ENCODE assay signal across 8 mouse cellular contexts in the genomic region with DNA sequence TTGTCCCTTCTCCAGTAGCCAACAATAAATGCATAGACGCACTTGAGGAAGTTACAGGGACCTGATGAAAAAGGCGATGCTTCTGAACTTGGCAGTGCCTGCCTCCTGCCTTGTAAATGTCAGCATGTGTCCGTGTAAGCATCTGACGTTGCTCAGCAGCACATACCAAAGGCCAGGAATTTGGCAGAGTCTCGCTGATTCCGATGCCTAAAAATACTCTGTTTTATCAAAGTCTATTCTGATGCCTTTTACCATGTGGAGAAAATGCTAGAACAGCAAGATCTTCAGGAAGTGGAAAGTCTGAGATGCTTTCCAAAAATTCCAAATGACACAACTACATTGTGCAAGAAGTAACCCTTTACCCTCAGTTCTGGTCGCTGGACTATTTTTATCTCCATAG.
DNase-seq lines count a peak whose midpoint lies in the region; ATAC-seq lines count a peak whose summit lies in the region.

No protein-coding gene starts in this region.

- no peak overlapping the region for H3K27ac ChIP-seq in forebrain, embryonic 14.5 days (ENCODE audit: low read depth, low read length)
- H3K27ac ChIP-seq in forebrain, embryonic 10.5 days, result no peak overlapping the region
- H3K27ac ChIP-seq in heart, embryonic 12.5 days (ENCODE audit: poor library complexity, severe bottlenecking), result peak overlapping the region; percentile 97

- H3K4me2 ChIP-seq in forebrain, embryonic 14.5 days (ENCODE audit: low read length), result no peak overlapping the region
- H3K4me2 ChIP-seq in heart, embryonic 12.5 days, result no peak overlapping the region

- DNase-seq in forebrain, embryonic 14.5 days (ENCODE audit: low spot score), result peak; percentile 42
- DNase-seq in forebrain, embryonic 10.5 days (ENCODE audit: extremely low spot score, low spot score), result no peak
- peak; percentile 2 to 10 for DNase-seq in spleen, postnatal 36 days (ENCODE audit: low spot score in 2 of 2)
- DNase-seq in spleen, postnatal 10 days (ENCODE audit: low spot score in 2 of 2), result no peak
- peak; percentile 45 for DNase-seq in layer of hippocampus, adult 9-10 months (ENCODE audit: low spot score)
- no peak for DNase-seq in thymus, postnatal 10 days (ENCODE audit: low spot score in 2 of 2)

- no peaks in the 10 kb centered on the region for H3K9me3 ChIP-seq in forebrain, embryonic 14.5 days (replicated peaks; ENCODE audit: control insufficient read depth, low read length)
- no peaks in the 10 kb centered on the region for H3K9me3 ChIP-seq in forebrain, embryonic 10.5 days
- no peaks in the 10 kb centered on the region; the same call in 1 of the 2 replicates for H3K9me3 ChIP-seq in heart, embryonic 12.5 days (replicated peaks)

- no peaks in the 10 kb centered on the region for H3K27me3 ChIP-seq in forebrain, embryonic 14.5 days (replicated peaks; ENCODE audit: control insufficient read depth, insufficient read depth, low read length)
- H3K27me3 ChIP-seq in forebrain, embryonic 10.5 days (ENCODE audit: poor library complexity, severe bottlenecking), result no peaks in the 10 kb centered on the region
- no peaks in the 10 kb centered on the region for H3K27me3 ChIP-seq in heart, embryonic 12.5 days (replicated peaks)

- H3K4me3 ChIP-seq in forebrain, embryonic 14.5 days (ENCODE audit: low read depth, low read length), result no peak overlapping the region
- no peak overlapping the region for H3K4me3 ChIP-seq in forebrain, embryonic 10.5 days
- no peak overlapping the region for H3K4me3 ChIP-seq in heart, embryonic 12.5 days

- H3K9ac ChIP-seq in forebrain, embryonic 14.5 days (ENCODE audit: low read length), result no peak overlapping the region
- no peak overlapping the region for H3K9ac ChIP-seq in heart, embryonic 12.5 days

- no peaks in the 10 kb centered on the region for H3K36me3 ChIP-seq in forebrain, embryonic 14.5 days (ENCODE audit: control insufficient read depth, insufficient read depth, low read length)
- H3K36me3 ChIP-seq in forebrain, embryonic 10.5 days (replicated peaks), result no peaks in the 10 kb centered on the region
- no peaks in the 10 kb centered on the region for H3K36me3 ChIP-seq in heart, embryonic 12.5 days

- no peaks in the 10 kb centered on the region for H3K4me1 ChIP-seq in forebrain, embryonic 14.5 days (ENCODE audit: control insufficient read depth, insufficient read depth, low read length)
- H3K4me1 ChIP-seq in forebrain, embryonic 10.5 days, result no peaks in the 10 kb centered on the region
- H3K4me1 ChIP-seq in heart, embryonic 12.5 days (replicated peaks), result peaks cover 35% of the 10 kb centered on the region

- WGBS in forebrain, embryonic 14.5 days, result 66% methylated on average over 7 of the region's 7 CpGs
- WGBS in forebrain, embryonic 10.5 days, result 91% methylated on average over 7 of the region's 7 CpGs
- WGBS in heart, embryonic 12.5 days, result 13% methylated on average over 7 of the region's 7 CpGs

- no peak for ATAC-seq in forebrain, embryonic 14.5 days
- ATAC-seq in heart, embryonic 12.5 days (ENCODE audit: insufficient number of reproducible peaks, low FRiP score), result peak; percentile 82
- ATAC-seq in activated CD4-positive, CD25-positive, alpha-beta regulatory T cell, adult 4 months, result no peak

Comparison
In these comparisons a context has a peak if more than half of its experiments do, and no peak if none do; other contexts are left out.
1. DNase-seq: peak in forebrain, embryonic 14.5 days (single experiment), spleen, postnatal 36 days (2 of 2) and layer of hippocampus, adult 9-10 months (single experiment); none in forebrain, embryonic 10.5 days (single experiment), spleen, postnatal 10 days (0 of 2) and thymus, postnatal 10 days (0 of 2).